Mouse (Mus musculus): ENCODE measurements at regions not wholly inside any gene's neighbourhood (a gene's known extent, or its start where the extent isn't known, plus 50 kb on each side); places are given as distances from the start of the nearest gene placed in this dataset.
"Not testable (repeated sequence)": the region's sequence is repeated elsewhere in the genome, so short reads cannot be mapped to it uniquely, and the experiment has no call there.

DNA sequence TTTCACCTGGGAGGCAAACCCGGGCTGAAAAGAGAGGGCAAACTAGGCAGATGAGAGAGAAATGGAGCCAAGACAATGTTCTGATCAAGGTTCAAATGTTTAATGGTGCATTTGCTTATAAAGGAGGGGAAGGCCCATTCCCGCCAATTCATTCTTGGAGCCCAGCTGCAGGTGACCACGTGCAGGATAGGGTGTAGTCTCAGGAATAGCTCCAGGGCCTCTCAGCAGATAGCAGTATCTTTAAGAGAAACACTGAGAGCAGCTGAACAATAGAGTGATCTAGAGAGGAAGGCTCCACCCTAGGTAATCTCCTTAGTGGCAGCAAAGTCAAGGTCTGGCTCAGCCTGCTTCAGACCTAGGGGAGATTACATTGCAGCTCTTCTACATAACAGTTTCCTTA is 823.0 kb downstream of the Cetn3 start:
- TF ChIP-seq CTCF (conservative IDR thresholded peaks at IDR 0.05; ENCODE audit: low read length); NANOG (IDR thresholded peaks at IDR 0.05; ENCODE audit: borderline replicate concordance, low read length); POU5F1 (IDR thresholded peaks at IDR 0.05; ENCODE audit: borderline replicate concordance, low read length): not testable (repeated sequence)

Data from E14TG2a.4 (cell line).